Mouse (Mus musculus): ENCODE results near the gene Crtac1. TPM values are rescaled to one million over a fixed set of nuclear protein-coding genes. Genes with fewer than 3 reads are reported as not detected.

Crtac1 gene
- total and polyA plus RNA-seq, 2 experiments from 2014 or later: 0.36 TPM; not detected in 1

- Histone ChIP-seq H3K9me3 (replicated peaks; ENCODE audit: control insufficient read depth, low read length) (no peaks in the 10 kb centered on the region), H3K4me1 (ENCODE audit: control insufficient read depth, insufficient read depth) (no peaks in the 10 kb centered on the region), H3K9ac (replicated peaks; ENCODE audit: low read depth, low read length) (no peak overlapping the region), H3K4me3 (ENCODE audit: low read depth, low read length) (no peak overlapping the region), H3K36me3 (replicated peaks; ENCODE audit: control insufficient read depth, insufficient read depth, low read length) (no peaks in the 10 kb centered on the region), H3K4me2 (ENCODE audit: low read depth, low read length) (no peak overlapping the region), H3K27ac (ENCODE audit: low read depth) (no peak overlapping the region), H3K27me3 (ENCODE audit: control insufficient read depth, insufficient read depth, low read length) (0 out of 2 replicates have a peak, but pooled peaks cover 15% of the 10 kb centered on the region)
- WGBS: 83% methylated on average over 10 of the region's 10 CpGs
- no peak for ATAC-seq (ENCODE audit: insufficient read depth, low read depth)
- TF ChIP-seq EP300 (IDR thresholded peaks at IDR 0.05; ENCODE audit: low read depth): no peak
- TF ChIP-seq CTCF (IDR thresholded peaks at IDR 0.05; ENCODE audit: low read depth): no peak
- no peak for DNase-seq (ENCODE audit: low spot score)
Observed at GRCm38 (mm10) chr19:42448539-42448938, 17.0 kb upstream of the Crtac1 start.

DNA sequence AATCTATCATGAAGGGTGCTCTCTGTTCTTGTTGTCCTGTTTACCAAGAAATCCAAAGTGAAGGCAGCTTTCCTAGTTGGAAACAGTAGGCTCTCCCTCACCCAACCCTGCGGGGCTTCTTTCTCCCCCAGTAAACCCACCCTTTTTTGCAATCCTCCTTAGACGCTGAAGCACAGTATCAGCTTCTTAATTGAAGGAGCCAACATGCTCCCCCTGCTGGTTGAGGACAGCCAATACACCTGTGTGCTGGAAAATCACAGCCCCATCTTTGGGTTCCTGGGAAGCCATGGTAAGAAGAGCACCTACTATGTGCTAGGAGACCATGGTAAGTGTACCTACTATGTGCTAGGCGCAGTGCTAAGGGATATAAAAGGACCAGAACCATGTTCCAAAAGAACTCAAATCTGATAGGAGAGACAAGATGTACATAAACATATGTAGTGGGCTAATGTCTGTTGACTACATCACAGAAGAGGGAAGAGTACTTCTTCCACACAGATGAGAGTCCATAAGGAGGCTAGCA, 12.4 kb upstream of the Crtac1 start:
- H3K4me3 ChIP-seq (ENCODE audit: low read depth, low read length): no peak overlapping the region
- no peaks in the 10 kb centered on the region for H3K4me1 ChIP-seq (ENCODE audit: control insufficient read depth, insufficient read depth)
- ATAC-seq (ENCODE audit: insufficient read depth, low read depth) (no peak), DNase-seq (ENCODE audit: low spot score) (no peak)
- H3K36me3 ChIP-seq (replicated peaks; ENCODE audit: control insufficient read depth, insufficient read depth, low read length): no peaks in the 10 kb centered on the region
- no peak for TF ChIP-seq EP300 (IDR thresholded peaks at IDR 0.05; ENCODE audit: low read depth)
- peak; percentile 67 for TF ChIP-seq CTCF (IDR thresholded peaks at IDR 0.05; ENCODE audit: low read depth)
- no peaks in the 10 kb centered on the region for H3K9me3 ChIP-seq (replicated peaks; ENCODE audit: control insufficient read depth, low read length)
- no peak overlapping the region for H3K9ac ChIP-seq (replicated peaks; ENCODE audit: low read depth, low read length)
- no peak overlapping the region for H3K4me2 ChIP-seq (ENCODE audit: low read depth, low read length)
- WGBS: 11% methylated on average over 3 of the region's 3 CpGs
- no peak overlapping the region for H3K27ac ChIP-seq (ENCODE audit: low read depth)
- H3K27me3 ChIP-seq (ENCODE audit: control insufficient read depth, insufficient read depth, low read length): no peaks in the 10 kb centered on the region; the same call in 1 of the 2 replicates

- no peaks in the 10 kb centered on the region for H3K4me1 ChIP-seq (ENCODE audit: control insufficient read depth, insufficient read depth)
- 70% methylated on average over 4 of the region's 4 CpGs for WGBS
- H3K9me3 ChIP-seq (replicated peaks; ENCODE audit: control insufficient read depth, low read length): no peaks in the 10 kb centered on the region
- H3K9ac ChIP-seq (replicated peaks; ENCODE audit: low read depth, low read length): no peak overlapping the region
- DNase-seq (ENCODE audit: low spot score): no peak
- H3K4me3 ChIP-seq (ENCODE audit: low read depth, low read length): no peak overlapping the region
- TF ChIP-seq EP300 (IDR thresholded peaks at IDR 0.05; ENCODE audit: low read depth) (no peak), CTCF (IDR thresholded peaks at IDR 0.05; ENCODE audit: low read depth) (no peak)
- ATAC-seq (ENCODE audit: insufficient read depth, low read depth): no peak
- H3K36me3 ChIP-seq (replicated peaks; ENCODE audit: control insufficient read depth, insufficient read depth, low read length): no peaks in the 10 kb centered on the region
- no peaks in the 10 kb centered on the region; the same call in 1 of the 2 replicates for H3K27me3 ChIP-seq (ENCODE audit: control insufficient read depth, insufficient read depth, low read length)
- no peak overlapping the region for H3K4me2 ChIP-seq (ENCODE audit: low read depth, low read length)
- H3K27ac ChIP-seq (ENCODE audit: low read depth): no peak overlapping the region
Observed at GRCm38 (mm10) chr19:42443266-42443665, 11.7 kb upstream of the Crtac1 start.

DNA sequence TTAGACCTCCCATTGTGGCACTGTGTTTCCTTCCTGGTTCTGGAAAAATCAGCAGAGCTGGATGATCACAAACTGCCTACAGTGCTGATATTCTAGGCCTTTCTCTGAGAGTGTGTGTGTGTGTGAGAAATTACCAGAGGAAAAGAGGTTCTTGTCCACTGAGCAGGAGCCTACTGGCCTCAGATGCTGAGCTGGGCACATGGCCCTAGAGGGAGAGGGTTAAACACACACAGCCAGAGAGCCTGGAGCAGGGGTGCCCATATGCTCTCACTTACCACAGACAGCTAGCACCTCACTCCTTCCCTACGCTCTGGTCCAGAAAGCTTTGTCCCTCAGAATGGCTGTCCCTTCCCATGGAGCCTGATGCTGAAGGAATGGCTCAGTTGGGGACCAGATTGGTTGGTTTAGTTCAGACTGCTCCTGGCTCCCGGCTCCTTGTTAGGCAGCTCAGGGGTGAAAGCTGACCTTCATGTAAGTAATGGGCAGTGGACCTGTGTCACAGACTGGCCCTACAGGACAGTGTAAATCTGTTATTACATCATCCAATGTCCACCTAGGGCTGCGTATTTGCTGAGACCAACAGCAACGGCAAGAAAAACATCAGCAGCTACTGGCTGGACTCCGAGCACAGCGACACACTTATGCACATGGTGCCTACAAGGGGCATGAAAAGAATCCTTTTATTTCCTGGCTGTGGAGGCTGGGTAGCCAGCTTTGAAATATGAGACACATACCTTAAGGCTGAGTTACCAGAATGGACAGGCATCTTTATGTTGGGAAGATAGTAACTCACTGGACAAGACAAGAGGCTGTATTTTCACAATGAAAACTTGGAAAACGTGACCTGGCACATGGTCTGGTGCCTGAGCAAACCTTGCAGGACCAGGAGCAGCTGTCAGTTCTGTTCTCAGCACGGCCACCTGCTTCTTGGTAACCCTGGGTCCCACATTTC, 10.9 kb upstream of the Crtac1 start:
- H3K9me3 ChIP-seq (replicated peaks; ENCODE audit: control insufficient read depth, low read length): no peaks in the 10 kb centered on the region
- H3K9ac ChIP-seq (replicated peaks; ENCODE audit: low read depth, low read length): no peak overlapping the region

GRCm38 (mm10) chr19:42440089-42440488, 8.5 kb upstream of the Crtac1 start:
- H3K36me3 ChIP-seq (replicated peaks; ENCODE audit: control insufficient read depth, insufficient read depth, low read length): no peaks in the 10 kb centered on the region
- H3K9me3 ChIP-seq (replicated peaks; ENCODE audit: control insufficient read depth, low read length): no peaks in the 10 kb centered on the region
- H3K27me3 ChIP-seq (ENCODE audit: control insufficient read depth, insufficient read depth, low read length): peaks cover 16% of the 10 kb centered on the region
- TF ChIP-seq EP300 (IDR thresholded peaks at IDR 0.05; ENCODE audit: low read depth) (no peak), CTCF (IDR thresholded peaks at IDR 0.05; ENCODE audit: low read depth) (no peak)
- H3K4me2 ChIP-seq (ENCODE audit: low read depth, low read length): no peak overlapping the region
- no peak overlapping the region for H3K9ac ChIP-seq (replicated peaks; ENCODE audit: low read depth, low read length)
- ATAC-seq (ENCODE audit: insufficient read depth, low read depth) (no peak), DNase-seq (ENCODE audit: low spot score) (no peak)
- no peak overlapping the region for H3K4me3 ChIP-seq (ENCODE audit: low read depth, low read length)
- 24% methylated on average over 3 of the region's 3 CpGs for WGBS
- H3K27ac ChIP-seq (ENCODE audit: low read depth): no peak overlapping the region
- no peaks in the 10 kb centered on the region for H3K4me1 ChIP-seq (ENCODE audit: control insufficient read depth, insufficient read depth)

More for the DNA sequence above, 10.9 kb upstream of the Crtac1 start:
- H3K4me2 ChIP-seq (ENCODE audit: low read depth, low read length): no peak overlapping the region
- H3K27ac ChIP-seq (ENCODE audit: low read depth): no peak overlapping the region
- H3K36me3 ChIP-seq (replicated peaks; ENCODE audit: control insufficient read depth, insufficient read depth, low read length): no peaks in the 10 kb centered on the region
- TF ChIP-seq CTCF (IDR thresholded peaks at IDR 0.05; ENCODE audit: low read depth): no peak
- TF ChIP-seq EP300 (IDR thresholded peaks at IDR 0.05; ENCODE audit: low read depth): no peak
- H3K4me3 ChIP-seq (ENCODE audit: low read depth, low read length): no peak overlapping the region
- no peaks in the 10 kb centered on the region; the same call in 1 of the 2 replicates for H3K27me3 ChIP-seq (ENCODE audit: control insufficient read depth, insufficient read depth, low read length)
- no peaks in the 10 kb centered on the region for H3K4me1 ChIP-seq (ENCODE audit: control insufficient read depth, insufficient read depth)
- 59% methylated on average over 8 of the region's 8 CpGs for WGBS
- no peak for DNase-seq (ENCODE audit: low spot score)
- ATAC-seq (ENCODE audit: insufficient read depth, low read depth): no peak
